Mouse (Mus musculus) CH12.LX (cell line): ENCODE measurements around the gene Pvalb. TPM values are rescaled to one million over a fixed set of nuclear protein-coding genes. Genes with fewer than 3 reads are reported as not detected.

ENCODE experiments used
- DNase-seq: peaks from one replicate; pipeline ENCODE4 v3.0.0-alpha.2; 2013; ENCODE audit errors: extremely low read depth
- H3K27ac ChIP-seq: 2 replicates; pipeline ENCODE4 v1.5.1; 2012; ENCODE audit warnings: low read depth, mild to moderate bottlenecking, control low read depth, moderate library complexity; ENCODE audit not compliant: insufficient read depth
- H3K27me3 ChIP-seq: replicated peaks from 2 replicates; pipeline ENCODE3; 2012; ENCODE audit warnings: inconsistent platforms
- H3K36me3 ChIP-seq, 2 experiments: replicated peaks in 1 of 2; 2 replicates each; pipeline versions ENCODE3 to v1.6.1; 2012; ENCODE audit warnings: inconsistent platforms in 1 of 2, low read length in 1 of 2, mild to moderate bottlenecking in 1 of 2, mixed read lengths in 1 of 2, moderate library complexity in 1 of 2; ENCODE audit not compliant: control insufficient read depth in 1 of 2, insufficient read depth in 1 of 2
- H3K4me1 ChIP-seq, 2 experiments: 2 replicates each; pipeline ENCODE4 v1.6.1; 2012; ENCODE audit warnings: inconsistent platforms in 1 of 2, moderate library complexity in 1 of 2; ENCODE audit not compliant: insufficient read depth in 2 of 2, control insufficient read depth in 1 of 2
- H3K4me2 ChIP-seq: 2 replicates; pipeline ENCODE4 v1.6.1; 2012; ENCODE audit warnings: low read depth, mild to moderate bottlenecking, control low read depth; ENCODE audit not compliant: poor library complexity, insufficient read depth, severe bottlenecking
- H3K4me3 ChIP-seq, 3 experiments: fragments of 150-350 bp in 1 of 3; sonication (generic) in 1 of 3; replicated peaks in 1 of 3; 2 replicates each; pipeline versions ENCODE3 to v1.5.1; 2011 to 2012; ENCODE audit warnings: low read depth in 2 of 3, low read length in 2 of 3, mild to moderate bottlenecking in 2 of 3, moderate library complexity in 2 of 3, control low read depth in 1 of 3, improper control_type of control experiment in 1 of 3, inconsistent platforms in 1 of 3, mixed read lengths in 1 of 3; ENCODE audit not compliant: poor library complexity in 1 of 3
- H3K79me2 ChIP-seq: replicated peaks from 2 replicates; pipeline ENCODE4 v1.6.1; 2012; ENCODE audit warnings: mild to moderate bottlenecking, moderate library complexity; ENCODE audit not compliant: control insufficient read depth, poor library complexity, insufficient read depth, severe bottlenecking; ENCODE audit errors: extremely low read depth
- H3K9ac ChIP-seq: 2 replicates; pipeline ENCODE4 v1.6.1; 2012; ENCODE audit warnings: low read depth, mild to moderate bottlenecking, control low read depth, moderate library complexity; ENCODE audit not compliant: insufficient read depth
- H3K9me3 ChIP-seq: replicated peaks from 2 replicates; pipeline ENCODE3; 2012; ENCODE audit warnings: low read length, inconsistent platforms, mixed read lengths
- E2F4 ChIP-seq: IDR thresholded peaks from 2 replicates; pipeline ENCODE4 v1.6.1; 2011; ENCODE audit warnings: low read depth, low read length, improper control_type of control experiment; ENCODE audit not compliant: insufficient replicate concordance
- ELF1 ChIP-seq: IDR thresholded peaks from 2 replicates; pipeline ENCODE4 v1.6.1; 2014; ENCODE audit warnings: low read depth, mild to moderate bottlenecking, inconsistent platforms, low read length, improper control_type of control experiment
- EP300 ChIP-seq: IDR thresholded peaks from 2 replicates; pipeline ENCODE4 v1.6.1; 2011; ENCODE audit warnings: low read length, improper control_type of control experiment
- IRF4 ChIP-seq: IDR thresholded peaks from 2 replicates; pipeline ENCODE4 v1.6.1; 2014; ENCODE audit warnings: low read depth, mild to moderate bottlenecking, inconsistent platforms, low read length, improper control_type of control experiment
- JUN ChIP-seq: IDR thresholded peaks from 2 replicates; pipeline ENCODE4 v1.6.1; 2011; ENCODE audit warnings: low read depth, mild to moderate bottlenecking, low read length, improper control_type of control experiment, moderate library complexity; ENCODE audit not compliant: insufficient read depth
- JUND ChIP-seq: conservative IDR thresholded peaks from 2 replicates; pipeline ENCODE4 v1.6.1; 2011; ENCODE audit warnings: low read depth, low read length, improper control_type of control experiment
- KAT2A ChIP-seq: IDR thresholded peaks from 2 replicates; pipeline ENCODE4 v1.6.1; 2012; ENCODE audit warnings: low read length, improper control_type of control experiment, inconsistent platforms; ENCODE audit not compliant: insufficient replicate concordance
- MAX ChIP-seq: IDR thresholded peaks from 2 replicates; pipeline ENCODE4 v1.6.1; 2011; ENCODE audit warnings: low read length, improper control_type of control experiment
- MAZ ChIP-seq: IDR thresholded peaks from 2 replicates; pipeline ENCODE4 v1.6.1; 2012; ENCODE audit warnings: low read depth, mild to moderate bottlenecking, inconsistent platforms, low read length, improper control_type of control experiment, moderate library complexity
- PAX5 ChIP-seq: IDR thresholded peaks from 2 replicates; pipeline ENCODE4 v1.6.1; 2012; ENCODE audit warnings: low read length, inconsistent platforms, mixed read lengths
- POLR2A ChIP-seq: IDR thresholded peaks from 2 replicates; pipeline ENCODE4 v1.6.1; 2011; ENCODE audit warnings: low read depth, mild to moderate bottlenecking, improper control_type of control experiment, low read length
- POLR2AphosphoS2 ChIP-seq: IDR thresholded peaks from 2 replicates; pipeline ENCODE4 v1.6.1; 2011; ENCODE audit warnings: low read depth, low read length, improper control_type of control experiment
- RAD21 ChIP-seq: IDR thresholded peaks from 2 replicates; pipeline ENCODE4 v1.6.1; 2011; ENCODE audit warnings: low read depth, mild to moderate bottlenecking, low read length, improper control_type of control experiment, moderate library complexity
- SMC3 ChIP-seq: IDR thresholded peaks from 2 replicates; pipeline ENCODE4 v1.6.1; 2011; ENCODE audit warnings: low read depth, low read length, improper control_type of control experiment
- TBP ChIP-seq: conservative IDR thresholded peaks from 2 replicates; pipeline ENCODE4 v1.6.1; 2011; ENCODE audit warnings: low read depth, low read length, improper control_type of control experiment
- TCF12 ChIP-seq: IDR thresholded peaks from 2 replicates; pipeline ENCODE4 v1.6.1; 2014; ENCODE audit warnings: low read depth, mild to moderate bottlenecking, inconsistent platforms, low read length, improper control_type of control experiment
- USF1 ChIP-seq: IDR thresholded peaks from 2 replicates; pipeline ENCODE4 v1.6.1; 2014; ENCODE audit warnings: low read depth, mild to moderate bottlenecking, inconsistent platforms, low read length, improper control_type of control experiment
- USF2 ChIP-seq: conservative IDR thresholded peaks from 2 replicates; pipeline ENCODE4 v1.6.1; 2011; ENCODE audit warnings: low read depth, low read length, improper control_type of control experiment
- ZKSCAN1 ChIP-seq: IDR thresholded peaks from 2 replicates; pipeline ENCODE4 v1.6.1; 2012; ENCODE audit warnings: low read depth, inconsistent platforms, low read length, improper control_type of control experiment, borderline replicate concordance
- ZMIZ1 ChIP-seq: IDR thresholded peaks from 2 replicates; pipeline ENCODE4 v1.6.1; 2012; ENCODE audit warnings: low read depth, mild to moderate bottlenecking, inconsistent platforms, low read length, improper control_type of control experiment
- ZNF384 ChIP-seq: IDR thresholded peaks from 2 replicates; pipeline ENCODE4 v1.6.1; 2012; ENCODE audit warnings: low read depth, low read length, improper control_type of control experiment, inconsistent platforms
- dilution Hi-C: fragments of 300-500 bp; cut with MboI; formaldehyde crosslinking; loops from 2 replicates; pipeline ENCODE4 v1.14.3; 2020; ENCODE audit warnings: low sequenced_read_pairs; ENCODE audit not compliant: extremely low pct_unique_long_range_greater_than_20kb, extremely low pct_ligation_motif_present
- in situ Hi-C: fragments of 300-500 bp; cut with MboI; formaldehyde crosslinking; loops from 3 replicates; pipeline ENCODE4 v1.14.3; 2019; ENCODE audit warnings: low sequenced_read_pairs, low pct_ligation_motif_present, low pct_unique_long_range_greater_than_20kb, mixed read lengths
- polyA plus RNA-seq: library from polyadenylated mRNA; unstranded; fragments of >175 nt; gene quantifications from 2 replicates; pipeline ENCODE4 v1.2.1, GENCODE M21; 2012; ENCODE audit warnings: low read depth; ENCODE audit not compliant: insufficient read length
- total RNA-seq, 2 experiments: library from RNA; depleted of rRNA; stranded (reverse); fragments of 300-350 nt in 1 of 2; fragments of >200 nt in 1 of 2; gene quantifications; 2 replicates each; pipeline ENCODE4 v1.2.3; 2012 to 2014

The Pvalb gene
- total and polyA plus RNA-seq, 3 experiments: 11.4 to 16.4 (median 12.8) TPM

- Histone ChIP-seq H3K79me2 (no peaks in the 10 kb centered on the region; the same call in 1 of the 2 replicates), H3K4me2 (0 out of 2 replicates have a peak overlapping the region, but pooled peaks have one; percentile 41), H3K9ac (no peak overlapping the region), H3K9me3 (no peaks in the 10 kb centered on the region), H3K27ac (peak overlapping the region; percentile 83), H3K36me3 (no peaks in the 10 kb centered on the region), H3K4me3 (peak overlapping the region in 1 of 3 experiments; percentile 3), H3K27me3 (no peaks in the 10 kb centered on the region), H3K4me1 (peaks cover 27 to 58% of the 10 kb centered on the region in 2 experiments)
- DNase-seq: peak; percentile 36
- dilution Hi-C loops (no loop called here), in situ Hi-C loops (loop anchor here (25.0 kb wide), 1 partner anchor 360 kb away; the partner anchor contains the start of genes C1qtnf6 and Sstr3)
- TF ChIP-seq MAX: no peak
- TF ChIP-seq ZMIZ1: no peak
- no peak for TF ChIP-seq ELF1
- no peak for TF ChIP-seq POLR2AphosphoS2
- no peak for TF ChIP-seq IRF4
- TF ChIP-seq E2F4: no peak
- TF ChIP-seq USF2: no peak
- no peak for TF ChIP-seq EP300
- TF ChIP-seq PAX5: no peak
- no peak for TF ChIP-seq ZKSCAN1
- TF ChIP-seq TBP: no peak
- TF ChIP-seq SMC3: no peak
- TF ChIP-seq TCF12: no peak
- TF ChIP-seq POLR2A: no peak
- no peak for TF ChIP-seq MAZ
- TF ChIP-seq USF1: no peak
- no peak for TF ChIP-seq KAT2A
- TF ChIP-seq JUN: no peak
- no peak for TF ChIP-seq JUND
Measured at GRCm38 (mm10) chr15:78177257-78177656, 28.9 kb downstream of the Pvalb start.

GRCm38 (mm10) chr15:78174887-78175245, 31.3 kb downstream of the Pvalb start:
- Histone ChIP-seq H3K9me3 (no peaks in the 10 kb centered on the region), H3K27me3 (no peaks in the 10 kb centered on the region), H3K9ac (peak overlapping the region; percentile 80), H3K36me3 (no peaks in the 10 kb centered on the region), H3K4me2 (peak overlapping the region; percentile 92), H3K27ac (peak overlapping the region; percentile 38; the same call in 1 of the 2 replicates), H3K4me1 (peaks cover 32 to 65% of the 10 kb centered on the region in 2 experiments), H3K79me2 (no peaks in the 10 kb centered on the region; the same call in 1 of the 2 replicates), H3K4me3 (peak overlapping the region; percentile 52 to 65 (median 57))
- in situ Hi-C loops: loop anchor here (25.0 kb wide), 2 partner anchors 362 to 438 kb away; partner anchors contain the start of genes Apol9b, C1qtnf6 and Sstr3
- DNase-seq: peak; percentile 20
- dilution Hi-C loops: no loop called here
- no peak for TF ChIP-seq EP300
- TF ChIP-seq ZNF384: no peak
- no peak for TF ChIP-seq RAD21
